Mouse (Mus musculus) embryonic facial prominence, embryonic 12.5 days (tissue): Measurements from ENCODE around the gene Txk. TPM values are rescaled to one million over a fixed set of nuclear protein-coding genes. Genes with fewer than 3 reads are reported as not detected.

ENCODE experiments used
- ATAC-seq: fragments of 200-750 bp; cut with Nextera tagmentation; 2 replicates; pipeline ENCODE4 v1.8.0; 2017; ENCODE audit not compliant: insufficient number of reproducible peaks, insufficient read depth, low FRiP score, low TSS enrichment
- H3K27ac ChIP-seq: fragments of 300-500 bp; sonication (generic); 2 replicates; pipeline ENCODE4 v1.5.1; 2016; ENCODE audit warnings: mild to moderate bottlenecking
- H3K27me3 ChIP-seq: fragments of 300-500 bp; sonication (generic); 2 replicates; pipeline ENCODE4 v1.6.1; 2016; ENCODE audit warnings: mild to moderate bottlenecking, moderate library complexity
- H3K36me3 ChIP-seq: fragments of 300-500 bp; sonication (generic); 2 replicates; pipeline ENCODE4 v1.6.1; 2016; ENCODE audit warnings: mild to moderate bottlenecking
- H3K4me1 ChIP-seq: fragments of 300-500 bp; sonication (generic); 2 replicates; pipeline ENCODE4 v1.6.1; 2016
- H3K4me2 ChIP-seq: fragments of 300-500 bp; sonication (generic); replicated peaks from 2 replicates; pipeline ENCODE4 v1.6.1; 2016; ENCODE audit warnings: mild to moderate bottlenecking, moderate library complexity
- H3K4me3 ChIP-seq: fragments of 300-500 bp; sonication (generic); 2 replicates; pipeline ENCODE4 v1.5.1; 2016; ENCODE audit warnings: mild to moderate bottlenecking
- H3K9ac ChIP-seq: fragments of 300-500 bp; sonication (generic); 2 replicates; pipeline ENCODE4 v1.6.1; 2016; ENCODE audit warnings: mild to moderate bottlenecking, moderate library complexity
- H3K9me3 ChIP-seq: fragments of 300-500 bp; sonication (generic); 2 replicates; pipeline ENCODE4 v1.6.1; 2016; ENCODE audit warnings: mild to moderate bottlenecking, moderate library complexity
- WGBS: fragments of 180-500 bp; shearing (Covaris S2); methylation state at CpG from one replicate; pipeline ENCODE4 v1.1.7; 2016; 5-methylcytosine and 5-hydroxymethylcytosine counted together
- polyA plus RNA-seq: library from polyadenylated mRNA; unstranded; fragments of >200 nt; fragmentation: Nextera tagmentation; extraction: Ambion mirVana; gene quantifications from 2 replicates; pipeline ENCODE4 v1.2.1, GENCODE M21; 2016

Gene Txk
- polyA plus RNA-seq, 1 experiment from 2014 or later: 0.12 TPM

GRCm38 (mm10) chr5:72681451-72681850 lies 71.1 kb downstream of the Txk start:
- Histone ChIP-seq H3K27me3 (no peaks in the 10 kb centered on the region), H3K4me1 (no peaks in the 10 kb centered on the region), H3K4me2 (no peak overlapping the region), H3K27ac (no peak overlapping the region), H3K9ac (no peak overlapping the region), H3K4me3 (no peak overlapping the region), H3K9me3 (no peaks in the 10 kb centered on the region), H3K36me3 (no peaks in the 10 kb centered on the region)
- no peak for ATAC-seq
- 85% methylated on average over 6 of the region's 6 CpGs for WGBS

GRCm38 (mm10) chr5:72674994-72675542 lies 77.5 kb downstream of the Txk start:
- H3K4me3 ChIP-seq: no peak overlapping the region
- no peaks in the 10 kb centered on the region for H3K9me3 ChIP-seq
- no peak overlapping the region for H3K4me2 ChIP-seq
- no peak for ATAC-seq
- no peak overlapping the region for H3K9ac ChIP-seq
- H3K27me3 ChIP-seq: no peaks in the 10 kb centered on the region
- H3K27ac ChIP-seq: no peak overlapping the region
- H3K36me3 ChIP-seq: no peaks in the 10 kb centered on the region
- no peaks in the 10 kb centered on the region for H3K4me1 ChIP-seq
- WGBS: 77% methylated on average over 9 of the region's 9 CpGs

GRCm38 (mm10) chr5:72671017-72671699 lies 81.4 kb downstream of the Txk start:
- ATAC-seq: no peak

GRCm38 (mm10) chr5:72668351-72668750 lies 84.2 kb downstream of the Txk start:
- WGBS: 85% methylated on average over 9 of the region's 9 CpGs
- H3K4me3 ChIP-seq: no peak overlapping the region
- no peak overlapping the region for H3K9ac ChIP-seq
- H3K4me1 ChIP-seq: no peaks in the 10 kb centered on the region
- no peaks in the 10 kb centered on the region for H3K27me3 ChIP-seq
- no peak overlapping the region for H3K4me2 ChIP-seq
- H3K36me3 ChIP-seq: no peaks in the 10 kb centered on the region
- H3K9me3 ChIP-seq: no peaks in the 10 kb centered on the region
- no peak for ATAC-seq
- no peak overlapping the region for H3K27ac ChIP-seq

More at GRCm38 (mm10) chr5:72671017-72671699, 81.4 kb downstream of the Txk start:
- Histone ChIP-seq H3K4me2 (no peak overlapping the region), H3K27ac (no peak overlapping the region), H3K4me1 (no peaks in the 10 kb centered on the region), H3K9ac (no peak overlapping the region), H3K36me3 (no peaks in the 10 kb centered on the region), H3K9me3 (no peaks in the 10 kb centered on the region), H3K4me3 (no peak overlapping the region), H3K27me3 (no peaks in the 10 kb centered on the region)
- WGBS: 67% methylated on average over 8 of the region's 8 CpGs

- H3K9me3 ChIP-seq: no peaks in the 10 kb centered on the region
- no peak overlapping the region for H3K9ac ChIP-seq
- H3K4me2 ChIP-seq: no peak overlapping the region
- no peaks in the 10 kb centered on the region for H3K36me3 ChIP-seq
- WGBS: 79% methylated on average over 7 of the region's 7 CpGs
- H3K27ac ChIP-seq: no peak overlapping the region
- no peaks in the 10 kb centered on the region for H3K4me1 ChIP-seq
- H3K27me3 ChIP-seq: no peaks in the 10 kb centered on the region
- no peak for ATAC-seq
- H3K4me3 ChIP-seq: no peak overlapping the region
These were observed 86.1 kb downstream of the Txk start for GRCm38 (mm10) chr5:72666428-72666827.

- WGBS: 18% methylated on average over 5 of the region's 5 CpGs
These were observed 87.3 kb downstream of the Txk start for GRCm38 (mm10) chr5:72665281-72665680.

GRCm38 (mm10) chr5:72664854-72665253 lies 87.7 kb downstream of the Txk start:
- Histone ChIP-seq H3K27ac (no peak overlapping the region), H3K27me3 (no peaks in the 10 kb centered on the region), H3K9me3 (no peaks in the 10 kb centered on the region), H3K9ac (no peak overlapping the region), H3K4me3 (no peak overlapping the region), H3K4me1 (no peaks in the 10 kb centered on the region), H3K4me2 (no peak overlapping the region), H3K36me3 (no peaks in the 10 kb centered on the region)
- 50% methylated on average over 3 of the region's 3 CpGs for WGBS
- ATAC-seq: no peak

More at GRCm38 (mm10) chr5:72665281-72665680, 87.3 kb downstream of the Txk start:
- ATAC-seq: no peak
- Histone ChIP-seq H3K27ac (no peak overlapping the region), H3K4me1 (no peaks in the 10 kb centered on the region), H3K36me3 (no peaks in the 10 kb centered on the region), H3K27me3 (no peaks in the 10 kb centered on the region), H3K4me2 (no peak overlapping the region), H3K4me3 (no peak overlapping the region), H3K9ac (no peak overlapping the region), H3K9me3 (no peaks in the 10 kb centered on the region)

GRCm38 (mm10) chr5:72664126-72664525 lies 88.5 kb downstream of the Txk start:
- H3K36me3 ChIP-seq: no peaks in the 10 kb centered on the region
- no peaks in the 10 kb centered on the region for H3K4me1 ChIP-seq
- no peak overlapping the region for H3K4me2 ChIP-seq
- H3K9ac ChIP-seq: no peak overlapping the region
- H3K27me3 ChIP-seq: no peaks in the 10 kb centered on the region
- no peak for ATAC-seq
- H3K9me3 ChIP-seq: no peaks in the 10 kb centered on the region
- no peak overlapping the region for H3K27ac ChIP-seq
- WGBS: 92% methylated on average over 5 of the region's 5 CpGs
- H3K4me3 ChIP-seq: no peak overlapping the region

GRCm38 (mm10) chr5:72661051-72661781 lies 91.4 kb downstream of the Txk start:
- Histone ChIP-seq H3K36me3 (no peaks in the 10 kb centered on the region), H3K4me3 (no peak overlapping the region), H3K9me3 (no peaks in the 10 kb centered on the region), H3K27ac (no peak overlapping the region), H3K4me2 (no peak overlapping the region), H3K27me3 (no peaks in the 10 kb centered on the region), H3K9ac (no peak overlapping the region), H3K4me1 (no peaks in the 10 kb centered on the region)
- ATAC-seq: no peak
- WGBS: 86% methylated on average over 6 of the region's 6 CpGs

GRCm38 (mm10) chr5:72658375-72658774 lies 94.2 kb downstream of the Txk start:
- no peak overlapping the region for H3K9ac ChIP-seq
- H3K4me1 ChIP-seq: no peaks in the 10 kb centered on the region
- H3K9me3 ChIP-seq: no peaks in the 10 kb centered on the region
- no peak overlapping the region for H3K4me3 ChIP-seq
- H3K27me3 ChIP-seq: no peaks in the 10 kb centered on the region
- H3K36me3 ChIP-seq: no peaks in the 10 kb centered on the region
- H3K4me2 ChIP-seq: no peak overlapping the region
- ATAC-seq: no peak
- 84% methylated on average over 13 of the region's 13 CpGs for WGBS
- H3K27ac ChIP-seq: no peak overlapping the region

GRCm38 (mm10) chr5:72656270-72656791 lies 96.2 kb downstream of the Txk start:
- WGBS: 51% methylated on average over 7 of the region's 7 CpGs
- no peaks in the 10 kb centered on the region for H3K9me3 ChIP-seq
- H3K4me3 ChIP-seq: no peak overlapping the region
- H3K9ac ChIP-seq: no peak overlapping the region
- no peaks in the 10 kb centered on the region for H3K27me3 ChIP-seq
- H3K4me2 ChIP-seq: no peak overlapping the region
- no peaks in the 10 kb centered on the region for H3K4me1 ChIP-seq
- no peaks in the 10 kb centered on the region for H3K36me3 ChIP-seq
- no peak overlapping the region for H3K27ac ChIP-seq
- ATAC-seq: no peak
